Mouse (Mus musculus) brain, adult 2 months (tissue): ENCODE data around the gene Atp8a2.

Experiments used
- DNase-seq: peaks from one replicate; pipeline ENCODE4 v3.0.0; 2011; ENCODE audit warnings: low read depth, low spot score

Atp8a2 gene

GRCm38 (mm10) chr14:60196884-60197283 is at the start of gene Atp8a2:
Atp8a2 (minus strand) TSS chr14:60197179.
- peak; percentile 77 for DNase-seq

DNA sequence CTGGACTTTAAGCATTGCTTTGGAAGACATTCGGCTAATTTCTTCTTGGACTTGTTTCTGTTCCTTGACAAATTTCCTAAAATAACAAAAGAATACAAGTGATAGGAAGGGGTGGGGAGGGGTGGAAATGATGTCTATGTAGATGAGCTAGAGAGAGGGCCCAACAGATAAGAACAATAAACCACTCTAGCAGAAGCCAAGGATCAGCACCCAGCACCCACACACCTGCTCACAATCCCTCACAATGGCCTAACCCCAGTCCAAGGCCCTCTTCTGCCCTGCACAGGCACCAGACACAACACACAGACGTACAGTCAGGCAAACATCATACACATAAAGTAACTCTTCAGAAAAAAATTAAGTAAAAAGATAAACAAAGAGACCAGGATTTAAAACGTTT is 41.6 kb upstream of the Atp8a2 start:
- no peak for DNase-seq

- DNase-seq: peak; percentile 43
Measured at GRCm38 (mm10) chr14:60219886-60220285, 22.9 kb upstream of the Atp8a2 start.

GRCm38 (mm10) chr14:60217616-60218015 is 20.6 kb upstream of the Atp8a2 start:
- no peak for DNase-seq

DNA sequence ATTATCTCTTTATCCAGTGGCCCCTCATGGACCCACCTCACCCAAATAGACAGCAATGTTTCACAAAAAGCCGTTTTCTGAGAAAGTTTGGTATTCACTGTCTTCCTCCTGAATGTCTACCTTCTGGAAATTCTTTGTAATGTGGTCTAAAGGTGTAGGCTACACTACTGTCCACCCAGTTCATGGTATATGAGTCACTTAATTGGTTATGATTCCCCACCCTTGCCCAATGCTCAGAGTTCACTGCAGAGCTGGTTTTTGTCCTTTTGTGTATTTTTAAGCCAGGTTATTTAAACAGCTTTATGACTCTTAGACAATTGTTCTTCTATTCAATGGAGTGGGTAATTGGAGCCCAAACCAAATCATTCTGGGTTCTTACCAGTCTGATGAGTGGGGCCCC is 19.1 kb upstream of the Atp8a2 start:
- no peak for DNase-seq

DNA sequence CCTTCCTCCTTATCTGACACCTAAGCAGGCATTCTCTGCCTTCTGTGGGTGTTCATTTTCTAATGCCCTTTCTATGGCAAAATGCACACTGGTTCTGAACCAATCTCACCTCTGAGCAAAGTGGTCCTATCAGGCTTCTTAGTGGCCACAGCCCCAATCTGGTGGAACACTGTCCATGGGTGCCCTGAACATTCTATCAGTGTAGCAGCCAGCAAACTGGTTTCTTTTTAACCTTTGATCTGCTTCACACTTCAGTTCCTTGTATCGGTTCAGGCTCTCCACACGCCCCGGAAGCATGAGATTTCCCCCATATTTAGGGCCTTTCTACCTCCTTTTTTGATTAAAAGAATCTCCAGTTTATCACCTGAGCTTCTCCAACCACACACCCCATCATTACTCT is 18.0 kb upstream of the Atp8a2 start:
- DNase-seq: no peak

- DNase-seq: peak; percentile 16
Measured at GRCm38 (mm10) chr14:60214040-60214439, 17.1 kb upstream of the Atp8a2 start.

DNA sequence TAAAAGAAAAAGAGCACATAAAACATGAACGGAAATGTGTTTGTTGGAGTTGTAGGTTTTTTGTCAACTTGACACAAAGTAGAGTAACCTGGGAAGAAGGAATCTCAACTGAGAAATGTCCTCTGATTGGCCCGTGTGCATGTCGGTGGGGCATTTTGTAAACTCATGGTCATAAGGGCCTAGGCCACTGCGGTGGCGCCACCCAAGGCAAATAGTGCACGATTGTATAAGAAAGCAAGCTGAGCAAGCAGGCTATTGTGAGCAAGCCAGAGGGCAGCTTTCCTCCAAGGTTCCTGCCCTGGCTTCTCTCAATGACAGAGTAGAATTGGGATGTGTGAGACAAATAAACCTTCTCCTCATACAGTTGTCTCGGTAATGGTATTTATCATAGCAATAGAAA is 12.2 kb upstream of the Atp8a2 start:
- DNase-seq: no peak

DNA sequence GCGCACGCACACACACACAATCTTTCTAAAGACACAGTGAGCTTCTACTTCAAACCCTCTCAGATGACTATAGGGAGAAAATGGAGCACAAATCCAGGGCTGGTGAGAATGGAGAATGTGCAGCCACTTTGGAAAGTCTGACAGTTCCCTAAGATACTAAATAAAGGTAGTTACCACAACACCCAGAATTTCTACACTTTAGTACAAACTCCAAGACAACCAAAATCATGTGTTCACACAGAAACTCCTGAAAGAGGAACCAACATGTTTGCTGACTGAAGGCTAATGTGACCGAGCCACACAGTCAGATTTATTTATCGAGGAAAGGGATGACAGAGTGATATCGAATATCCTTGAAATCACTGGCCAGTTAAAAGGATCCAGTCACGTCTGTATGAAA is 8.0 kb upstream of the Atp8a2 start:
- DNase-seq: no peak

GRCm38 (mm10) chr14:60195999-60196398 is 980 bp downstream of the Atp8a2 start:
- DNase-seq: peak; percentile 62

DNA sequence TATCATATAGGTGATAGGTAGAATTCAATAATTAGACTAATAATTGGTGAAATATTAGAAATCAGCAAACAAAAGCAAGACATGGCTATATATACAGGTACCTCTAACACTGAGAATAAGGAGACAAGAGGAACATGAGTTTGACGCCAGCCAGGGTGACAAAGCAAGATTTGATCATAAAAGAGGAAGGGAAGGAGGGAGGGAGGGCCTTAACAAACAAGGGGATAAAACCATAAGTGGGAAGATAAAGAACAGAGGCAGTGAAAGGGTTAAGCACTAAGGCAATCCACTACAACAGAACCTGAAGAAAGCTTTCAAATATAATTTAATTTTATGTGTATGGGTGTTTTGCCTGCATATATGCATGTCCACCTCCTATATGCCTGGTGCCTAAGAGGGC is 2.4 kb downstream of the Atp8a2 start:
- DNase-seq: no peak

- peak; percentile 50 for DNase-seq
Measured at GRCm38 (mm10) chr14:60189771-60190170, 7.2 kb downstream of the Atp8a2 start.

DNA sequence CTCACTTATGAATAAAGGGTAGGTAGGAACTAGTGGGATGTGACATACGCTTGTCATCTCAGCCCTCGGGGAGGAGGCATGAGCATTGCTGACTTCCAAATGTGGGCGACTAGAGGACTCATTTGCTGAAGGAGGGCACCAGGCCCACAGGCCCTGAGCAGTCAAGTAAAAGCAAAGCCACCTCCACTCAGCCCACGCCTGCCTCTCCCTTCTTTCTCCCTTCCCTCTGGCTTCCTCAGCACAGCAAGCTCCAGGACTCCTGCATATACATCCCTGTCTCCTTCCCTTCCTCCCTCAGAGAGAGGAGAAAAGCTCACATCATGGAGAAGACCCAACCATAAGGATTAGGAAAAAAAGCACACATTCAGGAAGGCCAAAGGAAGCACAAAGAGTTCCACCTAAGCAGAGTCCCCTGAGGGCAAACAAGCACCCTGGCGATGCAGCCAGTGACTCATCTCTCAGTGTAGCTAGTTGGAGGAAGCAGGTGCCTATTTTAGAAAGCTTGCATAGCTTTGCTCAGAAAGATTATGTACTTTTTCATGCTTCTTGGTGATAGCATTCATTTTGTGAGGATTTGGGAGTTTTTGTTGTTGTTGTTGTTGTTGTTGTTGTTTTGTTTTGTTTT is 8.7 kb downstream of the Atp8a2 start:
- DNase-seq: peak; percentile 83

GRCm38 (mm10) chr14:60181306-60181705 is 15.7 kb downstream of the Atp8a2 start:
- DNase-seq: no peak

- DNase-seq: no peak
Measured at GRCm38 (mm10) chr14:60178571-60178955, 18.4 kb downstream of the Atp8a2 start.

DNA sequence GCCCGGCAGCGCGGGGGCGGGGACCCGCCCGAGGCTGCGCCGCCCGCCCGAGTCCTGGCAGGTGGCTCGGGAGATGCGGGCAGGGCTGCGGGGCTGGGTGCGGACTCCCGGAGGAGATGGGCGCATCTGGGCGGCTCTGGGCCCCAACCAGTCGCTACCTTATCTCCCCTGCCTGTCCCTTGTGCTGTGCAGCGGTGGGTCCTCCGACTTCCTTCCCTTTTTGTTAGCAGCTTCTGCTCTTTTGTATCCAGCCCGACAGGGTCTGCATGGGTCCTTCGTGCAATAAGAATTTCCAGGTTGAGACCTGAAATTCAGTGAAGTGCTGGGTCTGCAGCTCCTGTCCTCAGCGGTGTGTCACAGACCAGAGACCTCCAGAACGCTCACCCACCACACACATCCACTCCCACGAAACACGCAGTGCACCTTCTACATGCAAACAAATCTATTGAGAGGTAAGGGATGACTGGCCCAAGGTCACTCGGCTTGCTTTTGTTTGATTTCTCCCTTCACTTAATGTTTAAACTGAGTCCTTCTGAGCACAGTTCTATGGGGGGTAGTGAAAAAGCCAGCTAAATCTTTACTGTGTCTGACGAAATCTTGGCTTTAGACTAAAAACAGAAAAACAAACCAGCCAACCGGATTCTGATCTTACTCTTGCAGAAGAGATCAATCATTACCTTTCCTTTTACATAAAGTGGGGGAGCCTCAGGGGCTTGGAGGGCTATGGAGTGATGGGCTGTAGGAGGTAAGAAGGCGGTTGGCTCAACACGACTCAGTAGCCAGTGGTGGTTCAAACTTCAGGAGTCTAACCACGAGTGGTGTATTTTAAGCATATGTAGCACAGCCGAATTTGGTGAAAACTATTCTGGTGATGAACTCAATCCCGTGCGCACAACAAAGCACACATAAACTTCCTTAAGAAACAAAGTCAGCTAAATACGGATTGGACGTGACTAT is 19.1 kb downstream of the Atp8a2 start:
- DNase-seq: peak; percentile 56

DNA sequence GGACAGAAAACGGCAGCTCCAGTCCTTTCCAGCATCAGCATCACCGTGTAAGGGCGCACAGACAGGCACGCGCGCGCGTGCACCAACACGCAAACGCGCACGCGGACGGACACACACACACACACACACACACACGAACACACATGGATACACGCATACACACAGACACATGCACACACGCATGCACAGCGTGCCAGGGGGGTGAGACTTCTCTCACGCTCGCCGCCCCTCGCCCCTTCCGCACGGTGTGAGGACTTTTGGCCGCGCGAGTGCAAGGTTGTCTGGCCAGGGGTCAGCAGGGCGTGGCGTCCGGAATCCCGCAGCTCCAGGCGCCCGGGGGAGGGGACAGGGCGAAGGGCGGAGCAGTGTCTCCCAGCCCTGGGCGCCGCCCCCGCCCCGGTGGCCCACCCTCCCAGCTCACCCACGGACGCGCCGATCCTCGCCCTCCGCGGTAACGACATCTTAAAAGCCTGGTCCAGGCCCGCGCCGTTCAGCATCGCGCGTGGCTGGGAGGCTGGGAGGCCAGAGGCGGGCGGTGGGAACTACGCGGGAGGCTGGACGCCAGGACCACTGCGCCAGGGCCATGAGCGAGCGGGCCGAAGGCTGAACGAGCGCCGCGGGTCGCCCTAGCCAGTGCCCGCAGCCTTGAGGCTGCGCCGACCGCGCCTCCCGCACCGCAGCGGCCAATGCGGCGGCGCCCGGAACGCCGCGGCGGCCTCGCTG is 19.9 kb downstream of the Atp8a2 start:
- peak; percentile 89 for DNase-seq

GRCm38 (mm10) chr14:60176469-60176890 is 20.5 kb downstream of the Atp8a2 start:
- DNase-seq: no peak

GRCm38 (mm10) chr14:60172286-60173055 is 24.5 kb downstream of the Atp8a2 start:
- no peak for DNase-seq

DNA sequence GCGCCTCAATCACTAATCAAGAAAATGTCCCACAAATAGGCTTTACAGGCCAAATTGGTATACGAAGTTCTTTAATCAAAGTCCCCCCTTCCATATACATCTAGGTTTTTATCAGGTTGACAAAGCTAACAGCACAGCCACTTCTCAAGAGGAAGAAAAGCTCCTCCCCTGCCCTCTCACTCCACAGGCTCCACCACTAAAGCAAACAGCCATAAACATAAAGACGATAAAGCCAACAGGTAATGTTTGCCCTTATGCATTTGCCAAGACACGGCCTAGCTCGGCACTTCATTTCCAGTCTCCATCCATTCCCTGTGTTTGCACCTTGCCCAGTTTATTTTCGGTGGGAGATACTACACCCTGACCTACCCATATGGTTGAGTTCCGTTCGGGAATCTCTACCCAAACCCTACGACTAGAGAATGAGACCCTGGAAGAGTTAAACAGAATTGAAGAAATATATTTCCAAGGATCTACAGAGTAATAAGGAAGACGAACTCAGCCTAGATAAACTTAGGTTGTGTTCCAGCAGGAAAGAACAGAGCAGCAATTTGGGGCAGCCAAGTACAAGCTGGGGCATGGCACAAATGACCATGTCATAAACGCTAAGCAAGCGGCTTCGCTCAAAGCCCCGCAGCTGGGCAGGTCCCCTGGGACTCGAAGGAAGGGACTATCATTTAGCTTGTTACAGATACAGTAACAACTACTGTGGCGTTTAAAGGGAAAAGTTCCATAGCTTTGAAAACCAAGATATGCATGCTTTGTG is 26.0 kb downstream of the Atp8a2 start:
- no peak for DNase-seq

DNA sequence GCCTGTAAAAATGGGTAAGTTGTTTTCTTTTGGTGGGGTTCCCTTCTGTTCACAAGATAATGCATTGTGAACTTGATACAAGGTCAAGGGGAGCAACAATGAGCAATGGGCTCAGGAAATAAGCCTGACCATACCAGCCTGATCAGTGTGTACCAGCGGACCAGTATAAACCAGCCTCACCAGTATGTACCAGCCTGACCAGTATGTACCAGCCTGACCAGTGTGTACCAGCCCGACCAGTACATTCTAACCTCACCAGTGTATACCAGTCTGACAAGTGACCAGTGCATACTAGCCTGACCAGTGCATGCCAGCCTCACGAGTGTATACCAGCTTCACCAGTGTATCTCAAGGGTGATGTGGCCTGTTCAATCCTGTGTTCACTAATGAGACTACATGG is 33.6 kb downstream of the Atp8a2 start:
- no peak for DNase-seq
